Mouse (Mus musculus): ENCODE data around the gene Gm29797.

The Gm29797 gene

DNA sequence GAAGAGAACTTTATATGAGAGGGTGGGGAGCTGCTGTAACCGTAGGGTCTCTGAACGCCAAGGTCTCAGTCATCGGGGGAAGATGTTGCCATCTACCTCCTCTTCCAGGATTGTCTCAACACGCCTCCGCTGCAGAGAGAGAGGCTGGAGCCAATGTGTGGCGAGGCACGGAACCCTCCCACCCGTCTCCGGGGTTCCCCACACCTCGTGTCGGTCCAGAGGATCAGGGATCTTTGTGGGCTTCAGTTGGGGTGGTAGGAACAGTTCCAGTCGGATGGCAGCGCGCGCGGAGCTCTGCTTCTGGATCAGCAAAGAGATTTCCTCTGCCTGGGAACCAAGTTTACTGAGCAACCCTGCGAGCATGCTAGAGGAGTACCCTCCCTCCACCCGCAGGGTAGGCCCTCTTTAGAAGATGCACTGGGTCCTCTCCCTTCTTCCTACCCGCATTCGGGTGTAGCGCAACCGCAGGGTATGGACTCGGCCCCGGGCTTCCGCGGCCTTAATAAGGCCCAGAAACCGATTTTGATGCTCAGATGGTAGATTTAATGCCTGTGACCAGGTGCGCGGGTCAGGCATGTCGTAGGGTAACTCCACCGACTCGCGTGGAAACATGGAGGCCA, 40.1 kb downstream of the Gm29797 start:
- in situ Hi-C loops (cut with MboI): no loop called here

DNA sequence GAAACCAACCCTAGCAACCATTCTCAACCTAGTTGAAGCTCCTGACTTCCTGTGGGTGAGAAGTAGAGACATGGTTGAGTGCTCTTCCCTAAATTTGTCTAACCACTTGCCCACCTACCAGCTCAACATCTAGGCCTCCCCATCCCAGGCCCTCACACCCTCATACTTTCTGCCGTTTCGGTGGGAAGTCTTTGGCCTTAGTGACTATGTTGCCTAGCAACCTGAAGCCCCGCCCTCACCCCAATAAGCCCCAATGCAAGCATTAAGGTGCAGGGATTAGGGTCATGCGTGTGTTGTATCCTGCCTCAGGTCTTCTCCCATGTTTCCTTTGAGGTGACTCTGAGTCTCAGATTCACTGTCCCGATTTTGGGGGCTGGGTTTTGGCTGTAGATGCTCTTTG, 41.4 kb downstream of the Gm29797 start, which contains the start of gene Lkaaear1:
TSS of gene Lkaaear1 (minus strand) at position 202 of the 400 bp plus-strand sequence.
- in situ Hi-C loops (cut with MboI): no loop called here

DNA sequence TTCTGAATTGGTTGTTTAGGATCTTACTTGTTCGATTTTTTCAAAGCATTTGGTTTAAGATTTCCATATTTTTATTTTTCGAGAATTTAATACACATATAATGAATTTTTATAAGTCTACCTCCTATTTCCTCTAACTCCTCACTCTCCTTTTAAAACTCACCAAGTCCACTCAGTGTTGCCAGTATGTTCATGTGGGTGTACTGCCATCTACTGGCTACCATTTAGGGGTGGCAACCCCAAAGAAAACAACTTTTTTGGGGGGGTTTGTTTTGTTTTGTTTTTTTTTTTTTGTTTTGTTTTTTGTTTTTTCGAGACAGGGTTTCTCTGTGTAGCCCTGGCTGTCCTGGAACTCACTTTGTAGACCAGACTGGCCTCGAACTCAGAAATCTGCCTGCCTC, 49.8 kb downstream of the Gm29797 start:
- in situ Hi-C loops (cut with MboI): no loop called here
